Mouse (Mus musculus): ENCODE measurements at regions not wholly inside any gene's neighbourhood (a gene's known extent, or its start where the extent isn't known, plus 50 kb on each side); places are given as distances from the start of the nearest gene placed in this dataset.

GRCm38 (mm10) chr10:67731577-67731976, 180.9 kb downstream of the Zfp365 start:
- TF ChIP-seq CTCF (IDR thresholded peaks at IDR 0.05; ENCODE audit: low read depth) (no peak), EP300 (IDR thresholded peaks at IDR 0.05; ENCODE audit: low read depth) (no peak)

All from heart, postnatal 0 days (tissue).